Mouse (Mus musculus) heart, embryonic 13.5 days (tissue): ENCODE data around the gene Taar2. TPM values are rescaled to one million over a fixed set of nuclear protein-coding genes. Genes with fewer than 3 reads are reported as not detected.

Experiments used
- ATAC-seq: fragments of 200-750 bp; cut with Nextera tagmentation; 2 replicates; pipeline ENCODE4 v1.8.0; 2017; ENCODE audit warnings: moderate TSS enrichment; ENCODE audit not compliant: insufficient number of reproducible peaks, low FRiP score, low TSS enrichment; ENCODE audit errors: extremely low read depth
- H3K27ac ChIP-seq: fragments of 300-500 bp; sonication (generic); replicated peaks from 2 replicates; pipeline ENCODE4 v1.5.1; 2015; ENCODE audit warnings: moderate library complexity, mild to moderate bottlenecking, inconsistent platforms
- H3K27me3 ChIP-seq: fragments of 300-500 bp; sonication (generic); replicated peaks from 2 replicates; pipeline ENCODE4 v1.6.1; 2015; ENCODE audit warnings: mild to moderate bottlenecking, inconsistent platforms
- H3K36me3 ChIP-seq: fragments of 300-500 bp; sonication (generic); 2 replicates; pipeline ENCODE4 v1.6.1; 2015; ENCODE audit warnings: mild to moderate bottlenecking, inconsistent platforms
- H3K4me1 ChIP-seq: fragments of 300-500 bp; sonication (generic); 2 replicates; pipeline ENCODE4 v1.6.1; 2015; ENCODE audit warnings: inconsistent platforms
- H3K4me2 ChIP-seq: fragments of 300-500 bp; sonication (generic); 2 replicates; pipeline ENCODE4 v1.6.1; 2015; ENCODE audit warnings: inconsistent platforms, mild to moderate bottlenecking, moderate library complexity
- H3K4me3 ChIP-seq: fragments of 300-500 bp; sonication (generic); 2 replicates; pipeline ENCODE4 v1.5.1; 2015; ENCODE audit warnings: moderate library complexity, mild to moderate bottlenecking, inconsistent platforms
- H3K9ac ChIP-seq: fragments of 300-500 bp; sonication (generic); 2 replicates; pipeline ENCODE4 v1.6.1; 2015; ENCODE audit warnings: inconsistent platforms, mild to moderate bottlenecking, moderate library complexity
- H3K9me3 ChIP-seq: fragments of 300-500 bp; sonication (generic); 2 replicates; pipeline ENCODE4 v1.6.1; 2016; ENCODE audit warnings: inconsistent platforms
- WGBS: fragments of 180-500 bp; shearing (Covaris S2); methylation state at CpG from one replicate; pipeline ENCODE4 v1.1.7; 2015; ENCODE audit warnings: mixed read lengths; 5-methylcytosine and 5-hydroxymethylcytosine counted together
- polyA plus RNA-seq: library from polyadenylated mRNA; unstranded; fragments of >200 nt; fragmentation: Nextera tagmentation; extraction: Ambion mirVana; gene quantifications from 2 replicates; pipeline ENCODE4 v1.2.1, GENCODE M21; 2015

Taar2 gene
- not detected in 2 replicates for polyA plus RNA-seq

DNA sequence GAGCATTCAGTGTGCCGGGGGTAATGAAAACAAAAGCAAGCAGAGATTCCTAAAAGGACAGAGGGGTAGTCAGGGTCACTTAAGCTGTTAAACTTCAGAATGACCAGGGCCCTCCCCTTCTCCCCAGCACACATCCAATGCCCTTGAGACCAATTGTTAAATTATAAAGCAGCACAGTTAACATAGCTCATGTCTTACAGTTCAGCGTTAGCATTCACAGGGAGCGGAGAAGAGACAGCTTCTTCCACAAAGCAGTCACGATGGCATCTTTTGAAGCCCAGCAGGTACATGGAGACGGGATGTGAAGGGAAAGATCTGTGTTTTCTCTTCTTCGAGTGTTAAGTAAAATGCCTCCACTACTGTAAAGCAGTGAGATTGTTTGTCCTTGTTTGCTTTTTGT, at the start of gene Taar2:
Gene Taar2 (plus strand): TSS at position 261 of the 400 bp plus-strand sequence.
- no peak for ATAC-seq
- Histone ChIP-seq H3K9me3 (no peaks in the 10 kb centered on the region), H3K36me3 (no peaks in the 10 kb centered on the region), H3K27me3 (no peaks in the 10 kb centered on the region), H3K27ac (no peak within 1 kb of the TSS), H3K4me1 (no peaks in the 10 kb centered on the region), H3K9ac (no peak within 1 kb of the TSS), H3K4me2 (no peak within 1 kb of the TSS), H3K4me3 (no peak within 1 kb of the TSS)
- 54% methylated on average over 6 of the region's 6 CpGs for WGBS

DNA sequence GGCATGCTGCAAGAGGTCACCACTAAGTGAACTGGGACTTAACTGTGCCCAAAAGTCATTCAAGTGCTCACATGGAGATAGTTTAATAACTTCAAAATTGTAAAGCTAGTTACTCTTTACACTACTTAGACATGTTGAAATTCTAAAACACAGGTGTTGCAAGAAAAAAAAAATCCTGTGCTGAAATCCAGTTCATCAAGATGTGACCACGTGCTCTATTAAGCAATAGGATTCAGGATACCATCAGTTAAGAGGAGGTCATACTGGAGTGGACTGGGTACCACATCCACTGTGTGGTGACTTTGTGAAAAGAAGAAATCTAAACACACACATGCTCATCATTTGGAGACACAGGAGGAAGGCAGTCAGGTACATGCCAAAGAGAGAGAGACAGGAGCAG, 45.4 kb upstream of the Taar2 start:
- no peak for ATAC-seq
- no peaks in the 10 kb centered on the region for H3K9me3 ChIP-seq
- H3K36me3 ChIP-seq: no peaks in the 10 kb centered on the region
- no peaks in the 10 kb centered on the region for H3K27me3 ChIP-seq
- no peak overlapping the region for H3K9ac ChIP-seq
- no peak overlapping the region for H3K4me3 ChIP-seq
- peaks cover 10% of the 10 kb centered on the region for H3K4me1 ChIP-seq
- H3K27ac ChIP-seq: no peak overlapping the region
- no peak overlapping the region for H3K4me2 ChIP-seq
- 75% methylated on average over 1 of the region's 1 CpGs for WGBS

DNA sequence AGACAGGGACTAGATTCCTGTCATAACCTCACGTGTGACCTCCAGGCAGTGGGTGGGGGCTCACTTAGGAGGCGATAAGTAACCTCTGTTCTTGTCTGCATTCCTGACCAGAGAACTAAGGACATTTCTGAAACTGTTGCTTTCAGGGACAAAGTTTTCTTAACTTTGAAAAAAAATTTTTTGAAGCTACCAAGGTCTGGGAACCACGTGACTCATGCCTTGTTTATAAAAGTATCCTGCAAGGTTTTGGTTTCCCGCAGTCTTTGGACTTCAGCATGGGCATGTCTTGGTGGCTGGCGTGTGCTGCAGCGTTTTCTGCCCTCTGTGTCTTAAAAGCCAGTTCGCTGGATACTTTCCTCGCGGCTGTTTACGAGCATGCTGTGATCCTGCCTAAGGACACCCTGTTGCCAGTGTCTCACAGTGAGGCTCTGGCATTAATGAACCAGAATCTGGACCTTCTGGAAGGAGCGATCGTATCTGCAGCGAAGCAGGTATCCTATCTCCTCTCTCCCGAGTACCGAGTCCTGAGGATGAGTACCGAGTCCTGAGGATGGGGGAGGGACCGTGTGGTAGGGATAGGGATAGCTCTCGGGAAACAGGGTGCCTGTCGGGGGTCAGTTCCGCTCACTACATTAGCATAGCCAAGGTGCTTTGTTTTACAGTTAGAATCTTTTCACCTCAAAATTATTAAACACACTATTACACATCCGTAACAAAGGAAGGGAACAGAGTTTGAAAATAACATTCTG, 43.6 kb upstream of the Taar2 start, which contains the start of gene Vnn1:
Gene Vnn1 (plus strand): TSS at position 88 of the 749 bp plus-strand sequence.
- peak within 1 kb of the TSS; percentile 73 for H3K4me2 ChIP-seq
- H3K4me3 ChIP-seq: peak within 1 kb of the TSS; percentile 52
- H3K27ac ChIP-seq: no peak within 1 kb of the TSS
- peaks cover 10% of the 10 kb centered on the region for H3K4me1 ChIP-seq
- ATAC-seq: no peak
- H3K27me3 ChIP-seq: no peaks in the 10 kb centered on the region
- WGBS: 13% methylated on average over 21 of the region's 21 CpGs
- peak within 1 kb of the TSS; percentile 77 for H3K9ac ChIP-seq
- no peaks in the 10 kb centered on the region for H3K36me3 ChIP-seq
- no peaks in the 10 kb centered on the region for H3K9me3 ChIP-seq

DNA sequence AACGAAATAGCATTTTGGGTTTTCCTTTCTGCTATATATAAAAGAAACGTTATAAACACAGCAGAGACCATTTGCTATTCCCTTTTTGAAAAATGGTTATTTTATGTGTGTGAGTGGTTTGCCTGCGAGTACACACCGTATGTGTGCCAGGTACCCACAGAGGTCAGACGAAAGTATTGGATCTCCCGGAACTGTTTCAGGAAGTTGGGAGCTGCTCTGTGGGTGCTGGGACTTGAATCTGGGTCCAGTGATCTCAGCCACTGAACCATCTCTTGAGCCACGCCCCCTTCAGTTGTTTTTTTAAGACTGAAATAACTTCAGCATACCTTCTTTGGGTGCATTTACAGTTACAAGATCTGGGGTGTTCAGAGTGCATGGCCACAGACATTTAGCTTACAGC, 43.0 kb upstream of the Taar2 start:
- H3K27me3 ChIP-seq: no peaks in the 10 kb centered on the region
- peaks cover 10% of the 10 kb centered on the region for H3K4me1 ChIP-seq
- no peaks in the 10 kb centered on the region for H3K9me3 ChIP-seq
- H3K27ac ChIP-seq: no peak overlapping the region
- no peak for ATAC-seq
- H3K4me3 ChIP-seq: no peak overlapping the region
- H3K4me2 ChIP-seq: peak overlapping the region; percentile 73
- no peak overlapping the region for H3K9ac ChIP-seq
- H3K36me3 ChIP-seq: no peaks in the 10 kb centered on the region
- WGBS: 67% methylated on average over 7 of the region's 7 CpGs

DNA sequence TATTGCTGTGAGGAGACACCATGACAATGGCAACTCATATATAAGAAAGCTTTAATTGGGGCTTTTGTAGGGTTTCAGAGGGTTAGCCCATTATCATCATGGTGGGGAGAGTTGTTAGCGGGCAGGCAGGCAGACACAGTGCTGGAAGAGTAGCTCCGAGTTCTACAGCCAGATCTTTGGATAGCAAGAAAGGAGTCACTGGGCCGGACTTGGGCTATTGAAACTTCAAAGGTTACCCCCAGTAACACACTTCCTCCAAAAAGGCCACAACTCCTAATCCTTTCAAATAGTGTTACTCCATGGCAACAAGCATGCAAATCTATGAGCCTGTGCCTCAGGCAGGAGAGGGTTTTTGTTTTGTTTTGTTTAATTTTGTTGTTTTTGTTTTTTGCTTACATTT, 37.3 kb upstream of the Taar2 start:
- H3K4me3 ChIP-seq: no peak overlapping the region
- H3K27ac ChIP-seq: no peak overlapping the region
- no peaks in the 10 kb centered on the region for H3K36me3 ChIP-seq
- no peaks in the 10 kb centered on the region for H3K27me3 ChIP-seq
- ATAC-seq: no peak
- no peaks in the 10 kb centered on the region for H3K4me1 ChIP-seq
- no peak overlapping the region for H3K9ac ChIP-seq
- H3K9me3 ChIP-seq: no peaks in the 10 kb centered on the region
- H3K4me2 ChIP-seq: no peak overlapping the region
- WGBS: 77% methylated on average over 3 of the region's 3 CpGs

DNA sequence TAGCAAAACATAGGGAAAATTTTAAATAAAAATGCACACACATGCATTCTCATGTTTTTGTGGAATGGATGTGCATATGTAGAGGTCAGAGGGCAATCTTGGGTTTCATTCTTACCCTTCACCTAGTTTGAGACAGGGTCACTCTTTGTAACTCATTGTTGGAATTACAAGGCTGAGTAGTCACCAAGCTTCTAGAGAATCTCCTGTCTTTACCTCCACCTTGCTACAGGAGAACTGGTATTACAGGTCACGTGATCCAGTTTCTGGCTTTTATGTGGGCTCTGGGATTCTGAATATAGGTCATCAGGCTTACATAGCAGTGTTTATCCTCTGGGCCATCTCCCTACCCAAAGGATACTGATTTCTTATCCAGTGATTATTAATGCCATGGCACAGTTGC, 32.7 kb upstream of the Taar2 start:
- Histone ChIP-seq H3K9ac (no peak overlapping the region), H3K9me3 (no peaks in the 10 kb centered on the region), H3K4me3 (no peak overlapping the region), H3K4me2 (no peak overlapping the region), H3K27me3 (no peaks in the 10 kb centered on the region), H3K36me3 (no peaks in the 10 kb centered on the region), H3K4me1 (no peaks in the 10 kb centered on the region), H3K27ac (no peak overlapping the region)
- ATAC-seq: no peak
- 88% methylated on average over 1 of the region's 1 CpGs for WGBS

DNA sequence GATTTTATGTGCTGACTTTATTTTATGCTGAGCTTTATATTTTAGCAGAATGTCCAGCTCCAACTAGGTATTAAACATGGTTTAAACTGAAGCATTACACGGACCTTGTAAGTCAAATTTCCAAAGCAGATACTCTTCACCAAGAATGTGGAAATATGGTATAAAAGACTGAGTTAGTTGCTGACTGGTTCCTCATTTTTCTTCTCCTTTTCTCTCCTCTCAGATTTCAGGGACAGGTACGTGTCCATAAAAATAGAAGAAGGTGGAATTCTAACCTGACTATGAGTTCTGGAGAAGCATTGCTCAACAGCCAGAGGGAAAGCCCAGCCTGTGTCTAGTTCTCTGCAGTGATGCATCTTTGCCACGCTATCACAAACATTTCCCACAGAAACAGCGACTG, 18.3 kb upstream of the Taar2 start, which contains the start of gene Taar1:
Gene Taar1 (plus strand): TSS at position 301 of the 400 bp plus-strand sequence.
- no peaks in the 10 kb centered on the region for H3K27me3 ChIP-seq
- no peak within 1 kb of the TSS for H3K4me3 ChIP-seq
- H3K4me2 ChIP-seq: no peak within 1 kb of the TSS
- no peak for ATAC-seq
- no peaks in the 10 kb centered on the region for H3K4me1 ChIP-seq
- H3K27ac ChIP-seq: no peak within 1 kb of the TSS
- WGBS: 76% methylated on average over 4 of the region's 4 CpGs
- no peaks in the 10 kb centered on the region for H3K36me3 ChIP-seq
- no peaks in the 10 kb centered on the region for H3K9me3 ChIP-seq
- H3K9ac ChIP-seq: no peak within 1 kb of the TSS

DNA sequence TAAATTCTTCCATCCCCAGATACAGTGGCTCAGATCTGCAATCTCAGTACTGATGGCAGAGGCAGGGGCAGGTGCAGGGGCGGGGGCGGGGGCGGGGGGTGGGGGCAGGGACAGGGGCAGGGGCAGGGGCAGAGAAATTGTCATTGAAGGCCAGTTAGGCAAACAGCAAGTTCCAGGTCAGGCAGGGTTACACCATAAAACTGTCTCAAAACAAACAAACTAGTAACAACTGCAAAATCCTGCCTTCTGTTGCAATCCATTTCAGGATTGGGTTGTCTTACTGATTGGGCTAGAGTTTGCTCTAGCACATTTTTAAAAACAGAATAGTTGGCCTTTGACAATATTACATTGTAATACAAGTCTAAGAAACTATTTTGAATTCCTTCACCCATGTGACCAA, 15.9 kb upstream of the Taar2 start:
- no peak overlapping the region for H3K9ac ChIP-seq
- H3K4me1 ChIP-seq: no peaks in the 10 kb centered on the region
- no peaks in the 10 kb centered on the region for H3K27me3 ChIP-seq
- no peaks in the 10 kb centered on the region for H3K9me3 ChIP-seq
- 62% methylated on average over 3 of the region's 3 CpGs for WGBS
- H3K4me2 ChIP-seq: no peak overlapping the region
- H3K36me3 ChIP-seq: no peaks in the 10 kb centered on the region
- no peak overlapping the region for H3K4me3 ChIP-seq
- H3K27ac ChIP-seq: no peak overlapping the region
- no peak for ATAC-seq

DNA sequence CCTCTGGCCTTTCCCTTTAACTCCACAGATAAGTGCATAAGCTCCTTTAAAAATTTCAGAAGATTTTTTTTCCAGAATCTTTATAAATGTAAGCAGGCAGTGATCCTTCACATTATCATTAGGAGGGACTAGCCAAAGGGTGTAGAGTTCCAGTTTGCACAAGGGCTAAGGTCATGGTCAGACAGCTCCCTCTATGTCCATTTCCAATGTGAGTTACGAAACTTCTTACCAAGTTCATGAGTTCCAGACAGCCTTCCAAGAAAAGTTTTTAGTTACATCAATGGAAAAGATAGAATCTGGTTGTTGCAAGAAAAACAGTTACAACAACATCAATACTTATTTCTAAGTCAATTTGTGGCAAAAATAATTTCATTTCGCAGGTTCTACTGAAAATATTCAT, 14.4 kb upstream of the Taar2 start:
- no peak for ATAC-seq
- Histone ChIP-seq H3K36me3 (no peaks in the 10 kb centered on the region), H3K4me1 (no peaks in the 10 kb centered on the region), H3K4me2 (no peak overlapping the region), H3K27me3 (no peaks in the 10 kb centered on the region), H3K9me3 (no peaks in the 10 kb centered on the region), H3K27ac (no peak overlapping the region), H3K4me3 (no peak overlapping the region), H3K9ac (no peak overlapping the region)
- 72% methylated on average over 2 of the region's 2 CpGs for WGBS

DNA sequence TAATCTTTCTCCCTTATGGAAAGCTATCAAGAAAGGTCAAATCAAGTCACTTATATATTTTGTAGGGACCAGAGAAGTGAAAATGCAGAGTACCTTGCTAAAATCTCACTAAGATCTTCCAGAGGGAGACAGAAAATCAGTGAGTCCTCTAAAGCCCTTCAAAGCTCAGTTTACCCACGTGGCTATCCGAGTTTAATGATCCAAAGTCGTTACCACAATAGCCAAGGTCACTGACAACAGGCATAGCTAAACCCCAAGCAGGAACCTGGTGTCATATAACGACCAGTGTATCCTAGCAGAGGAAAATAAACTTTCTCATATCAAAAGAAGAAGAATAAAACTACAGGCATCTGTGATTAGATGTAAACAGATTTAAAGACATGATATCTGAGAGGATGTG, 759 bp upstream of the Taar2 start:
- no peak overlapping the region for H3K27ac ChIP-seq
- 46% methylated on average over 4 of the region's 4 CpGs for WGBS
- H3K9me3 ChIP-seq: no peaks in the 10 kb centered on the region
- no peak overlapping the region for H3K9ac ChIP-seq
- no peaks in the 10 kb centered on the region for H3K4me1 ChIP-seq
- ATAC-seq: no peak
- no peaks in the 10 kb centered on the region for H3K36me3 ChIP-seq
- H3K4me3 ChIP-seq: no peak overlapping the region
- no peaks in the 10 kb centered on the region for H3K27me3 ChIP-seq
- no peak overlapping the region for H3K4me2 ChIP-seq

DNA sequence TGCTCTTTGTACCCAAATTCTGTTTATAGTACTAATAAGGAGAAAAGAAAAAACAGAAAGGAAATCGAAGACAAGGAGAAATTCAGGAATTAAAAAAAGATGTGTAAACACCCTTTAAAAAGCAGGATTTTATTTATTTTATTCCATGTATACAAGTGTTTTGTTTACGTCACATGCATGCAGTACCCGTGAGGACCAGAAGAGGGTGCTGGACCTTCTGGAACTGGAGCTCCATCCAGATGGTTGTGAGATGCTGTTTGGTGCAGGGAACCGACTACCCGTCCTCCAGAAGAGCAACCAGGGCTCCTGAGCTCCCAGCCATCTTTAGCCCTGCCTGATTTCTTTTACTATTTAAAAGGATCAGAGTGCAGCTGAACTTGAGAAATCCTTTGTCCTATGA, 4.1 kb downstream of the Taar2 start:
- H3K4me3 ChIP-seq: no peak overlapping the region
- H3K27ac ChIP-seq: no peak overlapping the region
- no peaks in the 10 kb centered on the region for H3K36me3 ChIP-seq
- ATAC-seq: no peak
- 68% methylated on average over 5 of the region's 5 CpGs for WGBS
- H3K4me2 ChIP-seq: no peak overlapping the region
- no peaks in the 10 kb centered on the region for H3K9me3 ChIP-seq
- no peaks in the 10 kb centered on the region for H3K4me1 ChIP-seq
- H3K27me3 ChIP-seq: no peaks in the 10 kb centered on the region
- no peak overlapping the region for H3K9ac ChIP-seq

DNA sequence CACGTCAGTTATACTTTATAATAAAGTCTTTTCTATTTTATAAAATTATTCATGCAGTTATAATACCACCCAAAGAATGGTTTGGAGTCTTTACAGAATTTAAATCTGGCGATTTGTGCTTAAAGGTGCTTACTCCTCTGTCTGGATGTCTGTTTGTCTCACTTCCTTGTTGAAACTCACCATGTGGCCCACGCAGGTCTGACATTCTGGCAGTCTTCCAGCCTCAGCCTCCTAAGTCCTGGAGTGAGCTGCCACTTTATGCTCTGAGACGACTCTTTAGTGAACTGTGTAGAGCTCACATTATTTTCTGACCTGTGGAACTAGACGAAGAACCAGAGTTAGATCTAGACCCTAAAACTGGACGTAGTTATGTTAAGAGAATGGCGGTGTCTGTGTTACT, 9.7 kb downstream of the Taar2 start:
- Histone ChIP-seq H3K27ac (no peak overlapping the region), H3K27me3 (no peaks in the 10 kb centered on the region), H3K4me2 (no peak overlapping the region), H3K4me3 (no peak overlapping the region), H3K4me1 (peaks cover 5% of the 10 kb centered on the region), H3K9me3 (no peaks in the 10 kb centered on the region), H3K9ac (no peak overlapping the region), H3K36me3 (no peaks in the 10 kb centered on the region)
- 45% methylated on average over 7 of the region's 7 CpGs for WGBS
- ATAC-seq: no peak
